Mouse (Mus musculus): Measurements from ENCODE around the gene Hsf4.

Gene Hsf4

GRCm38 (mm10) chr8:105295895-105296573 is 26.4 kb downstream of the Hsf4 start, which contains the start of gene Exoc3l:
Gene Exoc3l, minus strand, starts transcription at chr8:105296101.
- in situ Hi-C loops (cut with MboI; ENCODE audit: low pct_unique_long_range_greater_than_20kb in 1 of 2, low sequenced_read_pairs in 2 of 2, unreplicated experiment in 1 of 2) = no loop called here

- in situ Hi-C loops (cut with MboI; ENCODE audit: low pct_unique_long_range_greater_than_20kb in 1 of 2, low sequenced_read_pairs in 2 of 2, unreplicated experiment in 1 of 2) = no loop called here
These were observed 28.1 kb downstream of the Hsf4 start, which contains the start of gene E2f4 for GRCm38 (mm10) chr8:105297511-105298192. Gene E2f4, plus strand, starts transcription at chr8:105297663.

- in situ Hi-C loops (cut with MboI; ENCODE audit: low pct_unique_long_range_greater_than_20kb in 1 of 2, low sequenced_read_pairs in 2 of 2, unreplicated experiment in 1 of 2) = no loop called here
These were observed 29.0 kb downstream of the Hsf4 start for GRCm38 (mm10) chr8:105298351-105299252.

GRCm38 (mm10) chr8:105299962-105300361 is 30.4 kb downstream of the Hsf4 start:
- in situ Hi-C loops (cut with MboI; ENCODE audit: low pct_unique_long_range_greater_than_20kb in 1 of 2, low sequenced_read_pairs in 2 of 2, unreplicated experiment in 1 of 2) = no loop called here

- in situ Hi-C loops (cut with MboI; ENCODE audit: low pct_unique_long_range_greater_than_20kb in 1 of 2, low sequenced_read_pairs in 2 of 2, unreplicated experiment in 1 of 2) = no loop called here
These were observed 33.8 kb downstream of the Hsf4 start for GRCm38 (mm10) chr8:105303396-105303795.

GRCm38 (mm10) chr8:105303874-105304273 is 34.3 kb downstream of the Hsf4 start:
- in situ Hi-C loops (cut with MboI; ENCODE audit: low pct_unique_long_range_greater_than_20kb in 1 of 2, low sequenced_read_pairs in 2 of 2, unreplicated experiment in 1 of 2) = no loop called here

GRCm38 (mm10) chr8:105304325-105305210 is 35.0 kb downstream of the Hsf4 start:
- in situ Hi-C loops (cut with MboI; ENCODE audit: low pct_unique_long_range_greater_than_20kb in 1 of 2, low sequenced_read_pairs in 2 of 2, unreplicated experiment in 1 of 2) = no loop called here

GRCm38 (mm10) chr8:105305211-105306145 is 35.9 kb downstream of the Hsf4 start, which contains the start of gene Elmo3:
Gene Elmo3, plus strand, starts transcription at chr8:105305601.
- in situ Hi-C loops (cut with MboI; ENCODE audit: low pct_unique_long_range_greater_than_20kb in 1 of 2, low sequenced_read_pairs in 2 of 2, unreplicated experiment in 1 of 2) = no loop called here

GRCm38 (mm10) chr8:105306146-105306691 is 36.6 kb downstream of the Hsf4 start:
- in situ Hi-C loops (cut with MboI; ENCODE audit: low pct_unique_long_range_greater_than_20kb in 1 of 2, low sequenced_read_pairs in 2 of 2, unreplicated experiment in 1 of 2) = no loop called here

- in situ Hi-C loops (cut with MboI; ENCODE audit: low pct_unique_long_range_greater_than_20kb in 1 of 2, low sequenced_read_pairs in 2 of 2, unreplicated experiment in 1 of 2) = no loop called here
These were observed 38.1 kb downstream of the Hsf4 start for GRCm38 (mm10) chr8:105307670-105308069.

- in situ Hi-C loops (cut with MboI; ENCODE audit: low pct_unique_long_range_greater_than_20kb in 1 of 2, low sequenced_read_pairs in 2 of 2, unreplicated experiment in 1 of 2) = no loop called here
These were observed 38.8 kb downstream of the Hsf4 start for GRCm38 (mm10) chr8:105308428-105308827.

- in situ Hi-C loops (cut with MboI; ENCODE audit: low pct_unique_long_range_greater_than_20kb in 1 of 2, low sequenced_read_pairs in 2 of 2, unreplicated experiment in 1 of 2) = no loop called here
These were observed 39.7 kb downstream of the Hsf4 start for GRCm38 (mm10) chr8:105309142-105309847.

- in situ Hi-C loops (cut with MboI; ENCODE audit: low pct_unique_long_range_greater_than_20kb in 1 of 2, low sequenced_read_pairs in 2 of 2, unreplicated experiment in 1 of 2) = no loop called here
These were observed 40.5 kb downstream of the Hsf4 start for GRCm38 (mm10) chr8:105310118-105310517.

- in situ Hi-C loops (cut with MboI; ENCODE audit: low pct_unique_long_range_greater_than_20kb in 1 of 2, low sequenced_read_pairs in 2 of 2, unreplicated experiment in 1 of 2) = no loop called here
These were observed 42.1 kb downstream of the Hsf4 start for GRCm38 (mm10) chr8:105311718-105312117.

GRCm38 (mm10) chr8:105312891-105313481 is 43.4 kb downstream of the Hsf4 start:
- in situ Hi-C loops (cut with MboI; ENCODE audit: low pct_unique_long_range_greater_than_20kb in 1 of 2, low sequenced_read_pairs in 2 of 2, unreplicated experiment in 1 of 2) = no loop called here
